Mouse (Mus musculus) gastrocnemius, postnatal 10 days (tissue): ENCODE data around the gene Sept11. TPM values are rescaled to one million over a fixed set of nuclear protein-coding genes. Genes with fewer than 3 reads are reported as not detected.

Experiments used
- DNase-seq: peaks from one replicate; pipeline ENCODE4 v3.0.0; 2021; ENCODE audit warnings: mixed read lengths
- long read RNA-seq, 2 experiments: library from polyadenylated mRNA; stranded (forward); transcript quantifications; one replicate each; pipeline ENCODE4 v2.0.0; 2021
- total RNA-seq, 2 experiments: library from RNA; stranded (reverse); gene quantifications; 2 replicates each; pipeline ENCODE4 v1.2.3; 2021

The Sept11 gene
- 100 to 1,000 TPM; 161 to 185 TPM for total RNA-seq
- long read RNA-seq, experiment 1, full-length matches to known transcripts, result 70 of 142 reads
- long read RNA-seq, experiment 1, partial matches to known transcripts, result 20 of 142 reads
- long read RNA-seq, experiment 1, other reads (novel, unspliced or antisense), result 52 of 142 reads
- long read RNA-seq, experiment 2, full-length matches to known transcripts, result 41 of 112 reads
- long read RNA-seq, experiment 2, partial matches to known transcripts, result 30 of 112 reads
- long read RNA-seq, experiment 2, other reads (novel, unspliced or antisense), result 41 of 112 reads

GRCm38 (mm10) chr5:93092857-93093622 lies at the start of gene Sept11:
TSS of gene Sept11 (plus strand) at chr5:93093437.
- DNase-seq, result peak; percentile 96

DNA sequence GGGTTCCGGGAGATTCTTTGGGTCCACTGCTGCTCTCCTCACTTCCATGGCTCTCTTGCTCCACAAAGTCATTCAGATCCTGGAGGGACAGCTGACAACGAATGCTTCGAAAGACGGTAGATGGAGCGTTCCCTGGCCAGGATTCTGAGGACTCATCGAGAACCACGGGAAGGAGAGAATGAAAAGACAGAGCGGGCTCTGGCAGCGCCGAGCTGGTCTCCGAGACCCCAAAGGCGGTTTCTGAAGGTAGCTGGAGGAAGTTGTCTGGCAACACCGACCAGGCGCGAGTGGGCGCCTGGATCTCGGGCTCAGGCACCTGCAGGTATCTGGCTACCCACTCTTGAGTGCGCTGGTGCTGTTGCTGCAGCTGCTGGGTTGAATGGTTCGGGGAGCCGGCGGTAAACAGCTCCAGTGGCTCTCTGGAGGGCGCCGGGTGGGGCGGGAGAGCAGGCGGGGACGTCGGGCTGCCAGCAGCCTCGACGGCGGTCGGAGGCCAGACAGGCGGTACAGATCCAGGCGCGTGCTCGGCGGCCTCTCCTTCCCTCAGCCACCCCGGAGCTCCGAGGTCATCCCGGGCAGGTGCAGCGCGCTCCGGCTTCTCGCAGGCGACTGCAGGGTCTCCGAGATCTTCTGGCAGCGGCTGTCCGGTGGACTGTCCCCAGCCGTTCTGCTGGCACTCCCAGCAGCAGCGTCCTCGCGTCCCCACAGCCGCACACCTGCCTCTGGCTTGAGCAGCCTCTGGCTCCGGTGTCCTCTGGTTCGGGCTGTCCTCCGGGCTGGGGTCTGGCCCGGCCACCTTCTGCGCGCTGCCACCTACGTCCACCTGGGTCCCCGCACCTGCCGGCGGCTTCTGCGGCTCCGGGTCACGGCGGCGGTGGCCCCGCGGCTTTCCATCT lies 49.3 kb upstream of the Sept11 start:
- no peak for DNase-seq

GRCm38 (mm10) chr5:93044584-93045370 lies 48.5 kb upstream of the Sept11 start, which contains the start of gene Sowahb:
TSS of gene Sowahb (minus strand) at chr5:93045022.
- DNase-seq, result no peak

- DNase-seq, result no peak
Measured at GRCm38 (mm10) chr5:93045371-93045714, 47.9 kb upstream of the Sept11 start.

GRCm38 (mm10) chr5:93046306-93046845 lies 46.9 kb upstream of the Sept11 start:
- no peak for DNase-seq

GRCm38 (mm10) chr5:93048481-93049240 lies 44.6 kb upstream of the Sept11 start:
- DNase-seq, result no peak

GRCm38 (mm10) chr5:93049971-93050370 lies 43.3 kb upstream of the Sept11 start:
- DNase-seq, result no peak

DNA sequence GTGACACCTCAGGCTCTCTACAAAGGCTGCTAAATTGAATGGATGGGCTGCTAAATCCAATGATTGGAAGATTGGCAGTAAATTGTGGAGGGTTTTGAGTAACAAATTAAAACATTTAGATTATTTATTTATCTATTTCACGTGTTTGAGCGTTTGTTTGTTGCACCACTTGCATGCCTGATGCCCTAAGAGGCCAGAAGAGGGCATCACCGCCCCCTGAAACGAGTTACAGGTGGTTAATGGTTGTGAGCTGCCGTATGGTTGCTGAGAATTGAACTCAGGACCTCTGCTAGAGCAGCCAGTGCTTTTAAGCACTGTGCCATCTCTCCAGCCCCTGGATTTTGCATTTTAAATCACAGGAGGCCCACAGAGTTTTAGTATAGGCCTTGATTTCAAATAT lies 42.2 kb upstream of the Sept11 start:
- no peak for DNase-seq

DNA sequence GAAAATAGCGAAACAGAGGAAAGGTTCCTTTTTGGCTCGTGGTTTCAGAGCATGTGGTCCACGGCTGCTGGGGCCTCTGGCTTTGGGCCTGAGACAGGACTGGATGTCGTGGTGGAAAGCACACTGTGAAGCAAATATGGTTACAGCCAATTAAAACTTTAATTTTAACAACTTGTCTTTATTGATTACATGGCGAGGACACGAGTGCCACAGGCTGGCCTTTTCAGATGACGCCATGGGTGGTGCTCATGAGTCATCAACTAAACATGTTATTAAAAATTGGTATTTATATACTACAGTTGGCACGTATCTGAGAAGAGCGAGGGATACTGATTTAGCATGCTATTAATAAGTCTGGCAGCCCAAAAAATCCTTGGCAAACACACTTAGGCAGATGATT lies 41.3 kb upstream of the Sept11 start:
- DNase-seq, result no peak

DNA sequence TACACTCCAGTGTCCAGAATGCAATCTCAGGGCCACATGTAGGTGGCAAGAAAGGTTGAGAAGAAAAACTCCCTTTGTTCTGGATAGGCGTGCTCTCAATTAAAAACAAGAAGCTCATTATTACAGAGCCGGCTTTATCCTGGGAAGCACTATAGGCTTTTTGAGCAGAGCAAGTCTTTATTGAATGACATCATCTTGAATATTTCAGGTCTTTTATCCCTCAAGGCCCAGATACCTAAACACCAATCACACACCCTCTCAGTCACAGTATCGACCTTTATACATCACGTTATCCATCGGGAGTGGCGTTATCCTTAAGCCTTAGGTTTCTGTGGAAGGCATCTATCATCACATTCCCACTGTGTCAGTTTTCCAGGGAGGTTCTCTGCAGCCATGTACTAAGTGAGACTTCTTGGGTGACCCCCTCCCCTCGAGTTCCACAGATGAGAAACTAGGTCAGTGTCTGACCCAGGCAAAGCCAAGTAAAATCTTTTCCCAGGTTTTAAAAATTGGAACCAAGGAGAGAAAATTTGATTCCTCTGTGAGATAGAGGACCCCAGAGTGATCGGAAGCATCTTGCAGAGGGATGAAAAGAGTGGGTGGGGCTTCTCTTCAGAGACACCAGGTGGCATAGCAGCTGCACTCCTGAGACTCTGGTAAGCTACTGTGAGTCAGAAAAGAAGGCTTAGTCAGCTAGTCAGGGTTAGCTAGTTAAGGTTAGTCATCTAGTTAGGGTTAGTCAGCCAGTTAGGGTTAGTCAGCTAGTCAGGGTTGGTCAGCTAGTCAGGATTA lies 39.4 kb upstream of the Sept11 start:
- no peak for DNase-seq

DNA sequence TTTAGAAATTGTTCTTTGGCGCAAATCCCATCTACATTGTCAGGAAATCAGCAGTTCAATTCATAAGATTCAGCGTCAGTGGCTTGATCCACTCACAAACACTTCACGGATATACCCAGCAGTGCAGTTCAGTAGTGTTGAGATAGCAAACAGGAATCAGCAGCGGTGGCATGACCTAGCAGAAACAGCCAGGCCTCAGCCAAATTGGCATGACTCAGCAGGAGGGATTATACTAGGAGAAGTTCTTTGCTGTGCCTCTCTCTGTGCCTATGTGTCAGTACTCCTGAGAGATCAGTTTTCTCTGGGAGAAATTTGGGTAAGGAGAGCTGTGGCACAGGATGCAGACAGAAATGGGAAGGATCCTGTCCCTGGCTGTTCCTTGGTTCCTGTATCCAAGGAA lies 32.4 kb upstream of the Sept11 start:
- no peak for DNase-seq

- no peak for DNase-seq
Measured at GRCm38 (mm10) chr5:93077661-93078323, 15.4 kb upstream of the Sept11 start.

GRCm38 (mm10) chr5:93079596-93079995 lies 13.6 kb upstream of the Sept11 start:
- DNase-seq, result no peak

DNA sequence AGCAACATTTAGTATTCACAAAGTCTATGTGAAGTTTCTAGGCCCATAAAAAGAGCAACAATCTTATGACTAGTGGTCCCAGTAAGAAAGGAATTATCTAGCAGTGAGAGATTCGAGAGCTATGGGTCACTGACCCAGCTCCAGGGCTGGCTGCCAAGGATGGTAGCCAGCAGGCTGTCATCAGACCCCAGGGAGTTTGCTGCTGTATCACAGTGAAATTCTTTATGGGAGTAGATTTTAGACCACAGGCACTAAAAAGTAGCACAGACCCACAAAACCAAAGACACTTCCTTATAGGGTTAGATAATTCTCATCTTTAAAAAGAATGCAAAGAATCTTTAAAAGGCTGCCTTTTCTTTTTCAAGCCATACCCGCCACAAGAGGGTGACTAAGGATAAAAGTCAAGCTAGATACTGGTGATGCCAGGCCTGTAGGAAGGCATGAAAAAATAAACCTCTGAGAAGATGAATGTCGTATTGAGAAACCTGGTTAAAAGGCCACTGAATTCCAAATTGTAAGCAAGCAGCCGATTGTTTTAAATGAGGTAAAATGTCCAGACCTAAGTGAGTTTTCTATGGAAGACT lies 8.1 kb upstream of the Sept11 start:
- DNase-seq, result peak; percentile 58

DNA sequence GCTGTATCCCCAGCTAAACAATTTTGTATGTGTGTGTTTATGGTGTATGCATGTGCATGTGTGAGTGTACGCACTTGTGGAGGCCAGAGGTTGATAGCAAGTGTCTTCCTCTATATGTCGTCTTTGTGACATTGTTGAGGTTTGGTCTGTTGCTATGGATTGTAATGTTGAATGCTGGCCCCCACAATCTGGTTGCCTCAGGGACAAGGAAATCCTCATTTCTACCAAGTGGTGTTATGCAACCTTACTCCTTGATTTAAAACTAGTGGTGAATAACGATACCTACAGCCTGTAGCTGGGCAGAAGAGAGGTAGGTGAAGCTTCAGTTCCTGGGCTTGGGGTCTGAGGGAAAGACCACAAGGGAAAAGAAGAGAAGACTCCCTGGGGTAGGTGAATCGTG lies 7.3 kb upstream of the Sept11 start:
- DNase-seq, result no peak

DNA sequence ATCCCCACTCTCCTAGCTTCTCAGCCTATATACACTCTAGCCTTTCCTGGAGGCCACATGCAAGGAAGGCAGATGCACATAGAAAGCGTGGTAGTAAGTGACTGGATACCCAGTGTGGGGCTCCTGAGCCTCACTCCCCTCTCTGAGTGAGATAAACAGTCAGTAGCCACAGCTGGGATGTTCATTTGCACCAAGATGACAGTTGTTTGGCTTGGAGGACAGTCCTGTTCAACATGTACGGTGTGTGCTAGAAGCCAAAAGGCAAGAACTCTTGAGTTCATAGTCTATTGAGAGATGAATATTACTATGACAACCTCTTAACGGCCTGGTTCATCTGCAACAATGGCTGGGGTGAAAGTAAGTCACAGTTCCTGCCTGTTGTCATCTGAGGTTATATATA lies 2.0 kb upstream of the Sept11 start:
- DNase-seq, result no peak

DNA sequence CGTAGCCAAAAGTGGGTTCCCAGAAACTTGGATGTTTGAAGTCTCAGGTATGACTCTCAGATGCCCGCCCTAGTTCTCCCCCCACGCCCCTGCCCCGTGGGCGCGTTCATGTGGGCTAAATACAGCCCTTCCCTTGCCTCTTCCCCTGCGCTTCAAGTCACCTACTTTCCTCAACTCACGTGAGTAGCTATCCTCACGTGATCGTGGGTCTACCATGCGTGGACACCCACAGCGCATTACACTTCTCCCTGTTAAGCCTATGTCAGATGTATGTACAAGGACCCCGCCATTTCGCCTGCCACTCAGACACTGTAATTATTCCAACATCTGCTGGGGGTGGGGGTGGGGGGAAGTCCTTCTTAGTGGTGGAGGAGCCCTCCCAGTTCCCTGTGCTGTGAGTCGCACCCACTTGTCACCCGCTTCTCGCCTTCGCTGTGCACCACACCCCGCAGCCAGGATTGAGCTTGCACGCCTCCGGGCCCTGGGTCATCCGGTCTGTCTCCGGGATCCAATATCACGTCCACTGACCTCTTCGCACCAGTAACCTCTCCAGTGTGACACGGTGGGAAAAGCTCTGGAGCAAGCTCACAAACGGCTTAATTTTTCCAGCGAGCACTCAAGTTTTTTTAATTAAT lies 973 bp upstream of the Sept11 start:
- peak; percentile 54 for DNase-seq
